Mouse (Mus musculus) cortical plate, adult 2 months (tissue): ENCODE data around the gene Tbc1d32. TPM values are rescaled to one million over a fixed set of nuclear protein-coding genes. Genes with fewer than 3 reads are reported as not detected.
"Not testable (repeated sequence)": the region's sequence is repeated elsewhere in the genome, so short reads cannot be mapped to it uniquely, and the experiment has no call there.

Source experiments
- H3K27ac ChIP-seq: fragments of 200-500 bp; 2 replicates; pipeline ENCODE4 v1.5.1; 2012; ENCODE audit warnings: low read length, control low read depth, inconsistent platforms; ENCODE audit not compliant: insufficient read depth
- H3K4me1 ChIP-seq: fragments of 200-500 bp; 2 replicates; pipeline ENCODE4 v1.6.1; 2011; ENCODE audit warnings: low read length; ENCODE audit not compliant: control insufficient read depth, insufficient read depth
- H3K4me3 ChIP-seq: fragments of 200-500 bp; 2 replicates; pipeline ENCODE4 v1.5.1; 2011; ENCODE audit warnings: mild to moderate bottlenecking, low read length, control low read depth; ENCODE audit not compliant: insufficient read depth
- CTCF ChIP-seq: fragments of 200-500 bp; IDR thresholded peaks from 2 replicates; pipeline ENCODE4 v1.5.1; 2011; ENCODE audit warnings: mild to moderate bottlenecking, control low read depth, low read length; ENCODE audit not compliant: insufficient read depth; ENCODE audit errors: extremely low read depth
- POLR2A ChIP-seq: fragments of 200-500 bp; IDR thresholded peaks from 2 replicates; pipeline ENCODE4 v1.6.1; 2011; ENCODE audit warnings: mild to moderate bottlenecking, low read length, control low read depth; ENCODE audit not compliant: insufficient read depth; ENCODE audit errors: extremely low read depth
- polyA plus RNA-seq: library from polyadenylated mRNA; depleted of rRNA; stranded (reverse); fragments of >200 nt; gene quantifications from 2 replicates; pipeline ENCODE4 v1.2.3, GENCODE M21; 2012; rRNA removed

Tbc1d32 gene
- polyA plus RNA-seq, result 4.0 and 4.2 TPM in 2 replicates

- TF ChIP-seq CTCF, result no peak
- TF ChIP-seq POLR2A, result peak; percentile 96
Observed at GRCm38 (mm10) chr10:56228568-56229209, at the start of gene Tbc1d32. TSS of gene Tbc1d32 (minus strand) at chr10:56228689.

GRCm38 (mm10) chr10:56227771-56228275 lies 666 bp downstream of the Tbc1d32 start:
- H3K27ac ChIP-seq, result no peak overlapping the region
- H3K4me1 ChIP-seq, result peaks cover 2% of the 10 kb centered on the region; the same call in 1 of the 2 replicates
- peak overlapping the region; percentile 50; the same call in 1 of the 2 replicates for H3K4me3 ChIP-seq
- TF ChIP-seq CTCF (no peak), POLR2A (no peak)

More at GRCm38 (mm10) chr10:56228568-56229209, at the start of gene Tbc1d32:
- Histone ChIP-seq H3K4me3 (peak within 1 kb of the TSS; percentile 50), H3K27ac (peak within 1 kb of the TSS; percentile 82), H3K4me1 (peaks cover 2% of the 10 kb centered on the region; the same call in 1 of the 2 replicates)

- Histone ChIP-seq H3K4me3 (no peak overlapping the region), H3K27ac (no peak overlapping the region), H3K4me1 (no peaks in the 10 kb centered on the region)
- TF ChIP-seq CTCF (no peak), POLR2A (no peak)
Observed at GRCm38 (mm10) chr10:56215797-56216196, 12.7 kb downstream of the Tbc1d32 start.

- H3K27ac ChIP-seq, result no peak overlapping the region
- no peak for TF ChIP-seq CTCF
- H3K4me1 ChIP-seq, result no peaks in the 10 kb centered on the region
- no peak overlapping the region for H3K4me3 ChIP-seq
Observed at GRCm38 (mm10) chr10:56210343-56210742, 18.1 kb downstream of the Tbc1d32 start.

- Histone ChIP-seq H3K4me3 (no peak overlapping the region), H3K27ac (no peak overlapping the region), H3K4me1 (no peaks in the 10 kb centered on the region)
- TF ChIP-seq POLR2A, result no peak
- TF ChIP-seq CTCF, result no peak
Observed at GRCm38 (mm10) chr10:56206802-56207404, 21.6 kb downstream of the Tbc1d32 start.

GRCm38 (mm10) chr10:56204348-56204747 lies 24.1 kb downstream of the Tbc1d32 start:
- H3K4me1 ChIP-seq, result no peaks in the 10 kb centered on the region
- TF ChIP-seq CTCF (no peak), POLR2A (no peak)
- no peak overlapping the region for H3K27ac ChIP-seq
- H3K4me3 ChIP-seq, result no peak overlapping the region

- no peak for TF ChIP-seq POLR2A
- no peak for TF ChIP-seq CTCF
- Histone ChIP-seq H3K4me1 (no peaks in the 10 kb centered on the region), H3K4me3 (no peak overlapping the region), H3K27ac (no peak overlapping the region)
Observed at GRCm38 (mm10) chr10:56199902-56200301, 28.6 kb downstream of the Tbc1d32 start.

GRCm38 (mm10) chr10:56198691-56199090 lies 29.8 kb downstream of the Tbc1d32 start:
- H3K4me3 ChIP-seq, result no peak overlapping the region
- TF ChIP-seq POLR2A (no peak), CTCF (no peak)
- no peak overlapping the region for H3K27ac ChIP-seq
- H3K4me1 ChIP-seq, result no peaks in the 10 kb centered on the region

- no peak overlapping the region for H3K27ac ChIP-seq
- no peaks in the 10 kb centered on the region for H3K4me1 ChIP-seq
- TF ChIP-seq POLR2A (no peak), CTCF (no peak)
- H3K4me3 ChIP-seq, result no peak overlapping the region
Observed at GRCm38 (mm10) chr10:56194310-56194709, 34.2 kb downstream of the Tbc1d32 start.

- TF ChIP-seq CTCF, result no peak
- TF ChIP-seq POLR2A, result no peak
- H3K4me3 ChIP-seq, result no peak overlapping the region
Observed at GRCm38 (mm10) chr10:56181727-56182126, 46.8 kb downstream of the Tbc1d32 start.

GRCm38 (mm10) chr10:56173184-56173583 lies 55.3 kb downstream of the Tbc1d32 start:
- H3K27ac ChIP-seq, result no peak overlapping the region
- no peak overlapping the region for H3K4me3 ChIP-seq
- 0 out of 2 replicates have a peak, but pooled peaks cover 2% of the 10 kb centered on the region for H3K4me1 ChIP-seq
- no peak for TF ChIP-seq POLR2A
- no peak for TF ChIP-seq CTCF

More at GRCm38 (mm10) chr10:56181727-56182126, 46.8 kb downstream of the Tbc1d32 start:
- H3K4me1 ChIP-seq, result no peaks in the 10 kb centered on the region
- H3K27ac ChIP-seq, result no peak overlapping the region

GRCm38 (mm10) chr10:56167721-56168120 lies 60.8 kb downstream of the Tbc1d32 start:
- H3K4me1 ChIP-seq, H3K4me3 ChIP-seq: not testable (repeated sequence)

More at GRCm38 (mm10) chr10:56167721-56168120, 60.8 kb downstream of the Tbc1d32 start:
- H3K27ac ChIP-seq, result not testable (repeated sequence)
